Mouse (Mus musculus): ENCODE measurements around the gene Hba-x. TPM values are rescaled to one million over a fixed set of nuclear protein-coding genes. Genes with fewer than 3 reads are reported as not detected.
"Not testable (repeated sequence)": the region's sequence is repeated elsewhere in the genome, so short reads cannot be mapped to it uniquely, and the experiment has no call there.

Hba-x gene
- polyA plus RNA-seq, 1 experiment from 2014 or later: 47.4 TPM

- peaks cover 16% of the 10 kb centered on the region for H3K27me3 ChIP-seq (ENCODE audit: control insufficient read depth, insufficient read depth, low read depth, low read length)
- no peak overlapping the region for H3K4me2 ChIP-seq (ENCODE audit: low read depth, low read length)
- no peak overlapping the region for H3K27ac ChIP-seq (ENCODE audit: low read length)
- H3K36me3 ChIP-seq (ENCODE audit: control insufficient read depth, insufficient read depth): no peaks in the 10 kb centered on the region
- no peak for ATAC-seq (ENCODE audit: low read depth)
- no peak overlapping the region for H3K9ac ChIP-seq (ENCODE audit: low read depth, low read length)
- WGBS (ENCODE audit: insufficient replicate concordance): 69% methylated on average over 21 of the region's 21 CpGs
- no peaks in the 10 kb centered on the region for H3K9me3 ChIP-seq (replicated peaks; ENCODE audit: control insufficient read depth, low read length)
- peaks cover 29% of the 10 kb centered on the region for H3K4me1 ChIP-seq (ENCODE audit: control insufficient read depth, low read depth, low read length)
- H3K4me3 ChIP-seq (ENCODE audit: low read depth, low read length): no peak overlapping the region
Observed at GRCm38 (mm10) chr11:32277736-32278457, 1.7 kb downstream of the Hba-x start.

- 76% methylated on average over 12 of the region's 12 CpGs for WGBS (ENCODE audit: insufficient replicate concordance)
- Histone ChIP-seq H3K27ac (ENCODE audit: low read length) (no peak overlapping the region), H3K36me3 (ENCODE audit: control insufficient read depth, insufficient read depth) (no peaks in the 10 kb centered on the region), H3K9ac (ENCODE audit: low read depth, low read length) (peak overlapping the region; percentile 17; the same call in 1 of the 2 replicates), H3K4me1 (ENCODE audit: control insufficient read depth, low read depth, low read length) (peaks cover 29% of the 10 kb centered on the region), H3K9me3 (replicated peaks; ENCODE audit: control insufficient read depth, low read length) (no peaks in the 10 kb centered on the region), H3K27me3 (ENCODE audit: control insufficient read depth, insufficient read depth, low read depth, low read length) (peaks cover 16% of the 10 kb centered on the region), H3K4me3 (ENCODE audit: low read depth, low read length) (no peak overlapping the region), H3K4me2 (ENCODE audit: low read depth, low read length) (no peak overlapping the region)
- no peak for ATAC-seq (ENCODE audit: low read depth)
Observed at GRCm38 (mm10) chr11:32278458-32278957, 2.3 kb downstream of the Hba-x start.

- 50% methylated on average over 2 of the region's 2 CpGs for WGBS (ENCODE audit: insufficient replicate concordance)
- no peaks in the 10 kb centered on the region for H3K9me3 ChIP-seq (replicated peaks; ENCODE audit: control insufficient read depth, low read length)
- no peak for ATAC-seq (ENCODE audit: low read depth)
- H3K27me3 ChIP-seq (ENCODE audit: control insufficient read depth, insufficient read depth, low read depth, low read length): peaks cover 16% of the 10 kb centered on the region
- peak overlapping the region; percentile 98 for H3K27ac ChIP-seq (ENCODE audit: low read length)
- peak overlapping the region; percentile 71 for H3K4me2 ChIP-seq (ENCODE audit: low read depth, low read length)
- no peak overlapping the region for H3K4me3 ChIP-seq (ENCODE audit: low read depth, low read length)
- no peaks in the 10 kb centered on the region for H3K36me3 ChIP-seq (ENCODE audit: control insufficient read depth, insufficient read depth)
- peak overlapping the region; percentile 78 for H3K9ac ChIP-seq (ENCODE audit: low read depth, low read length)
- peaks cover 29% of the 10 kb centered on the region for H3K4me1 ChIP-seq (ENCODE audit: control insufficient read depth, low read depth, low read length)
Observed at GRCm38 (mm10) chr11:32280646-32281045, 4.4 kb downstream of the Hba-x start.

GRCm38 (mm10) chr11:32281416-32282144, 5.4 kb downstream of the Hba-x start:
- 25% methylated on average over 1 of the region's 1 CpGs for WGBS (ENCODE audit: insufficient replicate concordance)
- Histone ChIP-seq H3K4me2 (ENCODE audit: low read depth, low read length) (peak overlapping the region; percentile 71), H3K9ac (ENCODE audit: low read depth, low read length) (peak overlapping the region; percentile 78), H3K27me3 (ENCODE audit: control insufficient read depth, insufficient read depth, low read depth, low read length) (peaks cover 16% of the 10 kb centered on the region), H3K9me3 (replicated peaks; ENCODE audit: control insufficient read depth, low read length) (no peaks in the 10 kb centered on the region), H3K27ac (ENCODE audit: low read length) (peak overlapping the region; percentile 98), H3K36me3 (ENCODE audit: control insufficient read depth, insufficient read depth) (no peaks in the 10 kb centered on the region), H3K4me1 (ENCODE audit: control insufficient read depth, low read depth, low read length) (peaks cover 27% of the 10 kb centered on the region), H3K4me3 (ENCODE audit: low read depth, low read length) (peak overlapping the region; percentile 14)
- ATAC-seq (ENCODE audit: low read depth): no peak

GRCm38 (mm10) chr11:32283091-32283777, 7.0 kb downstream of the Hba-x start, which contains the start of gene Hba-a1:
Hba-a1 (plus strand) TSS chr11:32283511.
- H3K4me1 ChIP-seq (ENCODE audit: control insufficient read depth, low read depth, low read length): peaks cover 27% of the 10 kb centered on the region
- not testable (repeated sequence) for H3K36me3 ChIP-seq (ENCODE audit: control insufficient read depth, insufficient read depth); H3K27me3 ChIP-seq (ENCODE audit: control insufficient read depth, insufficient read depth, low read depth, low read length); H3K9me3 ChIP-seq (replicated peaks; ENCODE audit: control insufficient read depth, low read length)
- H3K4me3 ChIP-seq (ENCODE audit: low read depth, low read length): peak within 1 kb of the TSS; percentile 54
- ATAC-seq (ENCODE audit: low read depth): peak; percentile 67
- peak within 1 kb of the TSS; percentile 98 for H3K27ac ChIP-seq (ENCODE audit: low read length)
- H3K9ac ChIP-seq (ENCODE audit: low read depth, low read length): peak within 1 kb of the TSS; percentile 78
- peak within 1 kb of the TSS; percentile 71 for H3K4me2 ChIP-seq (ENCODE audit: low read depth, low read length)
- WGBS (ENCODE audit: insufficient replicate concordance): 44% methylated on average over 1 of the region's 5 CpGs

- H3K9me3 ChIP-seq (replicated peaks; ENCODE audit: control insufficient read depth, low read length); H3K4me2 ChIP-seq (ENCODE audit: low read depth, low read length); H3K36me3 ChIP-seq (ENCODE audit: control insufficient read depth, insufficient read depth); H3K27me3 ChIP-seq (ENCODE audit: control insufficient read depth, insufficient read depth, low read depth, low read length): not testable (repeated sequence)
- H3K27ac ChIP-seq (ENCODE audit: low read length): peak overlapping the region; percentile 88
- peak; percentile 8 for ATAC-seq (ENCODE audit: low read depth)
- WGBS (ENCODE audit: insufficient replicate concordance): 37% methylated on average over 2 of the region's 2 CpGs
- peak overlapping the region; percentile 48 for H3K9ac ChIP-seq (ENCODE audit: low read depth, low read length)
- H3K4me3 ChIP-seq (ENCODE audit: low read depth, low read length): peak overlapping the region; percentile 54
- H3K4me1 ChIP-seq (ENCODE audit: control insufficient read depth, low read depth, low read length): peaks cover 34% of the 10 kb centered on the region
Observed at GRCm38 (mm10) chr11:32284582-32284981, 8.4 kb downstream of the Hba-x start.

- Histone ChIP-seq H3K4me1 (ENCODE audit: control insufficient read depth, low read depth, low read length) (peaks cover 32% of the 10 kb centered on the region), H3K9me3 (replicated peaks; ENCODE audit: control insufficient read depth, low read length) (no peaks in the 10 kb centered on the region), H3K9ac (ENCODE audit: low read depth, low read length) (peak overlapping the region; percentile 25), H3K27me3 (ENCODE audit: control insufficient read depth, insufficient read depth, low read depth, low read length) (no peaks in the 10 kb centered on the region; the same call in 1 of the 2 replicates), H3K4me2 (ENCODE audit: low read depth, low read length) (no peak overlapping the region), H3K36me3 (ENCODE audit: control insufficient read depth, insufficient read depth) (peaks cover 3% of the 10 kb centered on the region; the same call in 1 of the 2 replicates), H3K4me3 (ENCODE audit: low read depth, low read length) (peak overlapping the region; percentile 34), H3K27ac (ENCODE audit: low read length) (peak overlapping the region; percentile 88)
- ATAC-seq (ENCODE audit: low read depth): peak; percentile 66
- 36% methylated on average over 7 of the region's 7 CpGs for WGBS (ENCODE audit: insufficient replicate concordance)
Observed at GRCm38 (mm10) chr11:32285031-32285775, 9.0 kb downstream of the Hba-x start.

- Histone ChIP-seq H3K9ac (ENCODE audit: low read depth, low read length) (peak overlapping the region; percentile 63; the same call in 1 of the 2 replicates), H3K4me2 (ENCODE audit: low read depth, low read length) (peak overlapping the region; percentile 39), H3K4me1 (ENCODE audit: control insufficient read depth, low read depth, low read length) (peaks cover 28% of the 10 kb centered on the region), H3K4me3 (ENCODE audit: low read depth, low read length) (peak overlapping the region; percentile 65), H3K27ac (ENCODE audit: low read length) (peak overlapping the region; percentile 98)
- H3K27me3 ChIP-seq (ENCODE audit: control insufficient read depth, insufficient read depth, low read depth, low read length); H3K9me3 ChIP-seq (replicated peaks; ENCODE audit: control insufficient read depth, low read length); H3K36me3 ChIP-seq (ENCODE audit: control insufficient read depth, insufficient read depth); ATAC-seq (ENCODE audit: low read depth): not testable (repeated sequence)
Observed at GRCm38 (mm10) chr11:32285887-32286286, 9.7 kb downstream of the Hba-x start.
